Mouse (Mus musculus) liver, embryonic 16.5 days (tissue): ENCODE results near the gene Ints1. TPM values are rescaled to one million over a fixed set of nuclear protein-coding genes. Genes with fewer than 3 reads are reported as not detected.
A peak's percentile ranks its signal among the peaks of the same experiment; 100 is the strongest.
"Not testable (repeated sequence)": the region's sequence is repeated elsewhere in the genome, so short reads cannot be mapped to it uniquely, and the experiment has no call there.

Experiments
- ATAC-seq: fragments of 200-750 bp; cut with Nextera tagmentation; 2 replicates; pipeline ENCODE4 v1.8.0; 2017; ENCODE audit warnings: low read depth, mild to moderate bottlenecking, moderate number of reproducible peaks, moderate library complexity
- H3K27ac ChIP-seq: fragments of 300-500 bp; sonication (generic); 2 replicates; pipeline ENCODE4 v1.5.1; 2014; ENCODE audit warnings: mild to moderate bottlenecking, low read length
- H3K27me3 ChIP-seq: fragments of 300-500 bp; sonication (generic); 2 replicates; pipeline ENCODE4 v1.6.1; 2014; ENCODE audit warnings: low read depth, low read length, mixed read lengths; ENCODE audit not compliant: control insufficient read depth, insufficient read depth
- H3K36me3 ChIP-seq: fragments of 300-500 bp; sonication (generic); 2 replicates; pipeline ENCODE4 v1.6.1; 2014; ENCODE audit warnings: mild to moderate bottlenecking; ENCODE audit not compliant: control insufficient read depth, insufficient read depth
- H3K4me1 ChIP-seq: fragments of 300-500 bp; sonication (generic); 2 replicates; pipeline ENCODE4 v1.6.1; 2014; ENCODE audit warnings: low read depth, low read length, mixed read lengths; ENCODE audit not compliant: control insufficient read depth
- H3K4me2 ChIP-seq: fragments of 300-500 bp; sonication (generic); 2 replicates; pipeline ENCODE4 v1.6.1; 2014; ENCODE audit warnings: low read depth, low read length, mixed read lengths
- H3K4me3 ChIP-seq: fragments of 300-500 bp; sonication (generic); 2 replicates; pipeline ENCODE4 v1.5.1; 2014; ENCODE audit warnings: low read depth, mild to moderate bottlenecking, low read length
- H3K9ac ChIP-seq: fragments of 300-500 bp; sonication (generic); 2 replicates; pipeline ENCODE4 v1.6.1; 2014; ENCODE audit warnings: low read depth, low read length
- H3K9me3 ChIP-seq: fragments of 300-500 bp; sonication (generic); replicated peaks from 2 replicates; pipeline ENCODE4 v1.6.1; 2016; ENCODE audit warnings: low read length; ENCODE audit not compliant: control insufficient read depth
- WGBS: fragments of 180-500 bp; shearing (Covaris S2); extraction: QIAGEN DNeasy Blood & Tissue Kit; methylation state at CpG from one replicate; pipeline ENCODE4 v1.1.7; 2014; ENCODE audit not compliant: insufficient replicate concordance; 5-methylcytosine and 5-hydroxymethylcytosine counted together
- polyA plus RNA-seq: library from polyadenylated mRNA; unstranded; fragments of >200 nt; fragmentation: Nextera tagmentation; extraction: Ambion mirVana; gene quantifications from 2 replicates; pipeline ENCODE4 v1.2.1, GENCODE M21; 2015

Ints1 gene
- polyA plus RNA-seq, 1 experiment from 2014 or later: 11.2 TPM

- no peaks in the 10 kb centered on the region; the same call in 1 of the 2 replicates for H3K4me1 ChIP-seq
- H3K27me3 ChIP-seq: no peaks in the 10 kb centered on the region
- H3K4me3 ChIP-seq: no peak overlapping the region
- H3K27ac ChIP-seq: no peak overlapping the region
- WGBS: 33% methylated on average over 12 of the region's 12 CpGs
- ATAC-seq: no peak
- H3K36me3 ChIP-seq: peaks cover 9% of the 10 kb centered on the region
- no peak overlapping the region for H3K9ac ChIP-seq
- H3K4me2 ChIP-seq: no peak overlapping the region
- H3K9me3 ChIP-seq: no peaks in the 10 kb centered on the region
Measured at GRCm38 (mm10) chr5:139754753-139755152, 20.7 kb downstream of the Ints1 start.

GRCm38 (mm10) chr5:139750535-139750934 lies 24.9 kb downstream of the Ints1 start:
- Histone ChIP-seq H3K27me3 (no peaks in the 10 kb centered on the region), H3K9me3 (no peaks in the 10 kb centered on the region), H3K36me3 (peaks cover 3% of the 10 kb centered on the region; the same call in 1 of the 2 replicates), H3K4me1 (no peaks in the 10 kb centered on the region; the same call in 1 of the 2 replicates), H3K27ac (no peak overlapping the region), H3K4me3 (no peak overlapping the region), H3K4me2 (no peak overlapping the region), H3K9ac (no peak overlapping the region)
- peak; percentile 20; the same call in 1 of the 2 replicates for ATAC-seq

- Histone ChIP-seq H3K9ac (no peak overlapping the region), H3K9me3 (no peaks in the 10 kb centered on the region), H3K36me3 (no peaks in the 10 kb centered on the region), H3K4me2 (no peak overlapping the region), H3K27me3 (no peaks in the 10 kb centered on the region), H3K4me3 (no peak overlapping the region), H3K27ac (no peak overlapping the region), H3K4me1 (no peaks in the 10 kb centered on the region; the same call in 1 of the 2 replicates)
- WGBS: 73% methylated on average over 16 of the region's 16 CpGs
- no peak for ATAC-seq
Measured at GRCm38 (mm10) chr5:139749413-139750125, 25.9 kb downstream of the Ints1 start.

GRCm38 (mm10) chr5:139745771-139746170 lies 29.7 kb downstream of the Ints1 start:
- Histone ChIP-seq H3K27ac (no peak overlapping the region), H3K4me1 (peaks cover 7% of the 10 kb centered on the region), H3K27me3 (no peaks in the 10 kb centered on the region), H3K9me3 (no peaks in the 10 kb centered on the region), H3K9ac (no peak overlapping the region), H3K4me2 (no peak overlapping the region), H3K36me3 (no peaks in the 10 kb centered on the region), H3K4me3 (no peak overlapping the region)
- ATAC-seq: peak; percentile 84
- WGBS: 0% methylated on average over 3 of the region's 3 CpGs

GRCm38 (mm10) chr5:139742640-139743039 lies 32.8 kb downstream of the Ints1 start:
- ATAC-seq, H3K9ac ChIP-seq, H3K36me3 ChIP-seq, H3K27me3 ChIP-seq, H3K4me3 ChIP-seq, H3K4me2 ChIP-seq, H3K9me3 ChIP-seq, H3K27ac ChIP-seq: not testable (repeated sequence)
- H3K4me1 ChIP-seq: peaks cover 32% of the 10 kb centered on the region
- WGBS: 21% methylated on average over 3 of the region's 3 CpGs

GRCm38 (mm10) chr5:139738592-139739315 lies 36.7 kb downstream of the Ints1 start:
- Histone ChIP-seq H3K4me2 (peak overlapping the region; percentile 76), H3K27me3 (no peaks in the 10 kb centered on the region), H3K4me1 (peaks cover 63% of the 10 kb centered on the region), H3K9me3 (no peaks in the 10 kb centered on the region), H3K27ac (peak overlapping the region; percentile 97), H3K36me3 (no peaks in the 10 kb centered on the region), H3K9ac (peak overlapping the region; percentile 66), H3K4me3 (peak overlapping the region; percentile 40)
- 31% methylated on average over 7 of the region's 7 CpGs for WGBS
- ATAC-seq: peak; percentile 73

- peak overlapping the region; percentile 76 for H3K4me2 ChIP-seq
- H3K4me3 ChIP-seq: peak overlapping the region; percentile 40
- no peaks in the 10 kb centered on the region for H3K27me3 ChIP-seq
Measured at GRCm38 (mm10) chr5:139737841-139738591, 37.5 kb downstream of the Ints1 start.

GRCm38 (mm10) chr5:139736504-139736940 lies 39.0 kb downstream of the Ints1 start:
- peak overlapping the region; percentile 66 for H3K9ac ChIP-seq
- ATAC-seq: no peak
- H3K4me3 ChIP-seq: peak overlapping the region; percentile 43
- H3K4me2 ChIP-seq: peak overlapping the region; percentile 97
- H3K36me3 ChIP-seq: no peaks in the 10 kb centered on the region
- 11% methylated on average over 10 of the region's 10 CpGs for WGBS
- H3K9me3 ChIP-seq: no peaks in the 10 kb centered on the region
- H3K4me1 ChIP-seq: peaks cover 76% of the 10 kb centered on the region
- peak overlapping the region; percentile 97 for H3K27ac ChIP-seq
- no peaks in the 10 kb centered on the region for H3K27me3 ChIP-seq

More at GRCm38 (mm10) chr5:139737841-139738591, 37.5 kb downstream of the Ints1 start:
- Histone ChIP-seq H3K4me1 (peaks cover 71% of the 10 kb centered on the region), H3K27ac (peak overlapping the region; percentile 97), H3K9ac (peak overlapping the region; percentile 66), H3K9me3 (no peaks in the 10 kb centered on the region), H3K36me3 (no peaks in the 10 kb centered on the region)
- WGBS: 40% methylated on average over 14 of the region's 14 CpGs
- ATAC-seq: peak; percentile 53
